16 mouse cellular contexts compared by ENCODE assay signal in genomic region chrX:118356888-118357287, GRCm38 (mm10).
DNase-seq lines count a peak whose midpoint lies in the region; TF ChIP-seq lines count a peak whose summit lies in the region.
"Had no signal": no experiment of that assay in that cellular context is flagged by ENCODE, and none has a peak within 500 bp of the region (broad histone marks: within the 10 kb centered on the region; RNA-seq: fewer than 3 reads in every experiment).

No protein-coding gene starts in this region.

- no peak for TF ChIP-seq POLR2A in brain, embryonic 14.5 days (IDR thresholded peaks at IDR 0.05; ENCODE audit: borderline replicate concordance, extremely low read depth, insufficient read depth, insufficient read length, poor library complexity, severe bottlenecking)

- peak; percentile 2 for DNase-seq in layer of hippocampus, adult 11-12 months (ENCODE audit: low spot score)
- DNase-seq in layer of hippocampus, postnatal 25 days (ENCODE audit: extremely low spot score in 1 of 2, low spot score in 1 of 2), result no peak
- DNase-seq in right cerebral cortex, adult 18-20 months, result peak; percentile 1
- DNase-seq in right cerebral cortex, postnatal 25 days, result no peak
- peak; percentile 1 for DNase-seq in brain, embryonic 14.5 days (ENCODE audit: low read depth)
- no peak for DNase-seq in adrenal gland, adult 18-20 months (ENCODE audit: low spot score in 2 of 2)
- DNase-seq: adrenal gland, postnatal 10 days; adrenal gland, postnatal 36 days; cerebellum, adult 11-12 months; cerebellum, adult 9-10 months; cerebellum, postnatal 14 days; forebrain, postnatal 0 days; gastrocnemius, postnatal 25 days; heart, adult 18-20 months; heart, postnatal 10 days; heart, postnatal 36 days had no signal

- no peak for TF ChIP-seq CTCF in brain, embryonic 14.5 days (IDR thresholded peaks at IDR 0.05; ENCODE audit: borderline replicate concordance, extremely low read depth, insufficient read depth, insufficient read length)

Comparison
In these comparisons a context has a peak if more than half of its experiments do, and no peak if none do; other contexts are left out.
1. DNase-seq: peak in layer of hippocampus, adult 11-12 months (single experiment), right cerebral cortex, adult 18-20 months (single experiment) and brain, embryonic 14.5 days (single experiment); none in layer of hippocampus, postnatal 25 days (0 of 2), right cerebral cortex, postnatal 25 days (single experiment) and adrenal gland, adult 18-20 months (0 of 2).